Mouse (Mus musculus): ENCODE measurements around the gene Fgr.

Fgr gene

DNA sequence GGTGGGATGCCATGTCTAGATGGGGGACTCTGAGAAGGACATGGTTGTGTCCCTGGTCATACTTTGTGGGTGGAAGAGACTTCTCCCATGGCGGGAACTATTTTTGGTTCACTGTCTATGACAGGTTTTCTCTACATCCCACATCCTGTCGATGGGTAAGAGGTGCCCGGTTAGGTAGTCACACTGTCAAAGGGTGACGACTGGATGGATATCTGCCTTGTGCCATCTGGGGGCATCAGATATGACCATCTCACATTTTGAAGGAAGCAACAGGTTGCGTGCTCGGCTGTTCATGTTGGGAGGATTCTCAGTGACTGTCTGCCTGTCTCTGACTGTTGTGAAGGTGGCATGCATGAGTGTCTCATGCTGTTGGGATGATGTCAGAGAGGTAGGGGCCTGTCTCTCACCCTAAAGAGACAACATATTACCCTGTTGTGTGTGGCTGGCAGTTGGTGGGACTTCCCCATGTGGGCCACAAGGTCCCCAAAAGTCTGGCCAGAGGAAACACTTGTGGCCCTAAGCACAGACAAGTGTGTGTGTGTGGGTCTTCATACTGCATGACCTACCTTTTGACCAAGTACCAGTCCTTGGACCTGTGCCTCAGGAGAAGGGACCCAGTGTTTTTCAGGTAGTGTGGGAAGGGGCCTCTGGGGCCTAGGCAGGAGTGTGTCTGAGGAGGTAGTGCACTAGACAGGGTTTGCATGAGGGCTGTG lies 77.1 kb downstream of the Fgr start:
- no peak for DNase-seq (ENCODE audit: low spot score in 2 of 2)

DNA sequence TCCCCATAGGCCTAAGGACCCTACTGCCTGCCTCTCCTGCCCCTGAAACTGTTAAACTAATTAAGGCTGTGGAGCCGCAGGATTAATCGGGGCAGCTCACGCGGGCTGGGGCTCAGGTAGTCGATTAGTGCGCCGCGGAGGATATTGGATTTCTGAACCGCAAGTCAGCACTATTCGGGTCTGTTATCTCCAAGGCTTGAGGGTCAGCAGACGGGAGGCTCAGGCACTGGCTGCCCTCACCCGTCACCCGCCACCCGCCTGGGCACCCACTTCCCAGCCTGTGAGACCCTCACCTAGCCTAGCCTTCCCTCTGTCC lies 77.6 kb downstream of the Fgr start:
- DNase-seq (ENCODE audit: low spot score in 2 of 2), result no peak

Data from urinary bladder, postnatal 36 days (tissue).